9 mouse cellular contexts compared by ENCODE assay signal in genomic region chr6:5496854-5497235, GRCm38 (mm10). TPM values are rescaled to one million over a fixed set of nuclear protein-coding genes. Genes with fewer than 3 reads are reported as not detected.
DNase-seq lines count a peak whose midpoint lies in the region; ATAC-seq and TF ChIP-seq lines count a peak whose summit lies in the region.
"Had no signal": no experiment of that assay in that cellular context is flagged by ENCODE, and none has a peak within 500 bp of the region (broad histone marks: within the 10 kb centered on the region; RNA-seq: fewer than 3 reads in every experiment).

No protein-coding gene starts in this region.

- no peaks in the 10 kb centered on the region for H3K27me3 ChIP-seq in heart, embryonic 11.5 days (ENCODE audit: control insufficient read depth, insufficient read depth, low read length)
- no peaks in the 10 kb centered on the region for H3K27me3 ChIP-seq in E14TG2a.4 (ENCODE audit: insufficient read depth, low read length)
- H3K27me3 ChIP-seq in heart, embryonic 16.5 days (ENCODE audit: control insufficient read depth, insufficient read depth, low read length) = no peaks in the 10 kb centered on the region
- H3K27me3 ChIP-seq in liver, embryonic 15.5 days = peaks cover 8% of the 10 kb centered on the region

- no peaks in the 10 kb centered on the region for H3K9me3 ChIP-seq in heart, embryonic 11.5 days (replicated peaks; ENCODE audit: control insufficient read depth, low read length)
- peaks cover 7% of the 10 kb centered on the region for H3K9me3 ChIP-seq in E14TG2a.4 (ENCODE audit: low read length)
- H3K9me3 ChIP-seq in heart, embryonic 16.5 days (replicated peaks; ENCODE audit: control insufficient read depth, low read length) = no peaks in the 10 kb centered on the region
- H3K9me3 ChIP-seq in liver, embryonic 15.5 days (replicated peaks) = no peaks in the 10 kb centered on the region

- ATAC-seq in heart, embryonic 11.5 days (replicated peaks; ENCODE audit: insufficient number of reproducible peaks, low FRiP score, low TSS enrichment) = 0 out of 2 replicates have a peak, but pooled peaks have one; percentile 3
- no peak; the same call in 1 of the 2 replicates for ATAC-seq in heart, embryonic 16.5 days (replicated peaks; ENCODE audit: extremely low read depth, insufficient read depth, low FRiP score)
- no peak for ATAC-seq in liver, embryonic 15.5 days (ENCODE audit: insufficient read depth)

- DNase-seq in heart, adult 8-10 months (ENCODE audit: low spot score) = no peak
- no peak for DNase-seq in embryo, embryonic 9.5 days (ENCODE audit: extremely low spot score)
- DNase-seq in thymus, postnatal 25 days = no peak
- DNase-seq in MN1 (ENCODE audit: low spot score) = no peak

- H3K36me3 ChIP-seq in heart, embryonic 11.5 days (ENCODE audit: control insufficient read depth, insufficient read depth, low read length) = no peaks in the 10 kb centered on the region
- H3K36me3 ChIP-seq in E14TG2a.4 (ENCODE audit: insufficient read depth, low read length) = peaks cover 16% of the 10 kb centered on the region
- H3K36me3 ChIP-seq in heart, embryonic 16.5 days (ENCODE audit: control insufficient read depth, insufficient read depth) = peaks cover 6% of the 10 kb centered on the region
- no peaks in the 10 kb centered on the region for H3K36me3 ChIP-seq in liver, embryonic 15.5 days (replicated peaks)

- peak overlapping the region; percentile 89 for H3K4me2 ChIP-seq in heart, embryonic 11.5 days
- peak overlapping the region; percentile 40; the same call in 1 of the 2 replicates for H3K4me2 ChIP-seq in heart, embryonic 16.5 days (ENCODE audit: low read depth, low read length)
- peak overlapping the region; percentile 58 for H3K4me2 ChIP-seq in liver, embryonic 15.5 days

- H3K27ac ChIP-seq in heart, embryonic 11.5 days (ENCODE audit: low read depth, low read length) = peak overlapping the region; percentile 68
- H3K27ac ChIP-seq in heart, embryonic 16.5 days (ENCODE audit: low read length) = peak overlapping the region; percentile 95
- no peak overlapping the region for H3K27ac ChIP-seq in liver, embryonic 15.5 days (replicated peaks)

- no peaks in the 10 kb centered on the region for H3K4me1 ChIP-seq in heart, embryonic 11.5 days (ENCODE audit: control insufficient read depth, insufficient read depth, low read length)
- peaks cover 28% of the 10 kb centered on the region for H3K4me1 ChIP-seq in E14TG2a.4 (replicated peaks; ENCODE audit: low read depth, low read length)
- H3K4me1 ChIP-seq in heart, embryonic 16.5 days (ENCODE audit: control insufficient read depth, insufficient read depth, low read length) = peaks cover 5% of the 10 kb centered on the region
- no peaks in the 10 kb centered on the region for H3K4me1 ChIP-seq in liver, embryonic 15.5 days (replicated peaks)

- H3K9ac ChIP-seq in heart, embryonic 11.5 days (ENCODE audit: low read depth, low read length) = no peak overlapping the region
- H3K9ac ChIP-seq in heart, embryonic 16.5 days (ENCODE audit: low read length) = peak overlapping the region; percentile 44; the same call in 1 of the 2 replicates
- no peak overlapping the region for H3K9ac ChIP-seq in liver, embryonic 15.5 days

- no peak for TF ChIP-seq CTCF in E14TG2a.4 (conservative IDR thresholded peaks at IDR 0.05; ENCODE audit: low read length)

- H3K4me3 ChIP-seq in heart, embryonic 11.5 days (ENCODE audit: low read depth, low read length) = peak overlapping the region; percentile 67
- H3K4me3 ChIP-seq in E14TG2a.4 (replicated peaks; ENCODE audit: low read length) = peak overlapping the region; percentile 45; the same call in 1 of the 2 replicates
- no peak overlapping the region; the same call in 1 of the 2 replicates for H3K4me3 ChIP-seq in heart, embryonic 16.5 days (ENCODE audit: low read length)
- H3K4me3 ChIP-seq in liver, embryonic 15.5 days (replicated peaks) = no peak overlapping the region

- 39% methylated on average over 3 of the region's 3 CpGs for WGBS in heart, embryonic 11.5 days (ENCODE audit: insufficient replicate concordance)
- 31% methylated on average over 3 of the region's 3 CpGs for WGBS in heart, embryonic 16.5 days
- WGBS in liver, embryonic 15.5 days (ENCODE audit: insufficient replicate concordance) = 33% methylated on average over 3 of the region's 3 CpGs

RNA-seq across cellular contexts. Expression of gene Pdk4, which starts 0.7 kb away (rescaled TPM):
- polyA plus RNA-seq in heart, embryonic 11.5 days (2014; fragmentation: Nextera tagmentation; extraction: Ambion mirVana) = 18.1 and 18.6 TPM in 2 replicates
- total RNA-seq in heart, adult 8-10 months (2022) = 100 to 1,000 TPM; 285 to 511 (median 332) TPM
- 29.5 and 35.1 TPM in 2 replicates for polyA plus RNA-seq in heart, embryonic 16.5 days (2015; fragmentation: Nextera tagmentation; extraction: Ambion mirVana)
- 2.8 and 3.1 TPM in 2 replicates for polyA plus RNA-seq in liver, embryonic 15.5 days (2015; fragmentation: Nextera tagmentation; extraction: Ambion mirVana)
- total RNA-seq: neutrophil, adult 5-6 weeks had no signal

Comparison
In these comparisons a context has a peak if more than half of its experiments do, and no peak if none do; other contexts are left out.
1. H3K4me3 ChIP-seq: peak in heart, embryonic 11.5 days (single experiment) and E14TG2a.4 (single experiment); none in heart, embryonic 16.5 days (single experiment) and liver, embryonic 15.5 days (single experiment).
2. Peak in every context shown above with its lines, with median percentiles within 50 percentile points of each other: H3K4me2 ChIP-seq.